Mouse (Mus musculus) spleen, postnatal 36 days (tissue): ENCODE measurements around the gene Asgr1.
"Not testable (repeated sequence)": the region's sequence is repeated elsewhere in the genome, so short reads cannot be mapped to it uniquely, and the experiment has no call there.

Experiments
- DNase-seq, 2 experiments: peaks; one replicate each; pipeline ENCODE4 v3.0.0; 2022; ENCODE audit warnings: low spot score in 2 of 2, mixed read lengths in 1 of 2

Asgr1 gene

GRCm38 (mm10) chr11:70053898-70054570, at the start of gene Asgr1:
Asgr1 (plus strand) TSS chr11:70054085.
- no peak for DNase-seq

GRCm38 (mm10) chr11:70005521-70005920, 48.4 kb upstream of the Asgr1 start:
- DNase-seq = peak; percentile 41 to 52

GRCm38 (mm10) chr11:70010033-70010432, 43.9 kb upstream of the Asgr1 start:
- DNase-seq = no peak

GRCm38 (mm10) chr11:70010548-70010947, 43.3 kb upstream of the Asgr1 start:
- DNase-seq = no peak

GRCm38 (mm10) chr11:70010961-70011360, 42.9 kb upstream of the Asgr1 start:
- DNase-seq = no peak

GRCm38 (mm10) chr11:70012931-70013330, 41.0 kb upstream of the Asgr1 start:
- DNase-seq = no peak

GRCm38 (mm10) chr11:70013408-70013807, 40.5 kb upstream of the Asgr1 start:
- DNase-seq = no peak

GRCm38 (mm10) chr11:70014051-70014450, 39.8 kb upstream of the Asgr1 start:
- DNase-seq = no peak

GRCm38 (mm10) chr11:70014880-70015558, 38.9 kb upstream of the Asgr1 start, which contains the start of gene Acadvl:
Acadvl (minus strand) TSS chr11:70015411.
- peak; percentile 84 to 89 for DNase-seq

GRCm38 (mm10) chr11:70015677-70016076, 38.2 kb upstream of the Asgr1 start:
- DNase-seq = no peak

GRCm38 (mm10) chr11:70016177-70016576, 37.7 kb upstream of the Asgr1 start:
- not testable (repeated sequence) for DNase-seq

- DNase-seq = no peak
Measured at GRCm38 (mm10) chr11:70016669-70017068, 37.2 kb upstream of the Asgr1 start, which contains the start of gene Dlg4. Dlg4 (plus strand) TSS chr11:70016942.

GRCm38 (mm10) chr11:70017199-70017767, 36.6 kb upstream of the Asgr1 start:
- no peak for DNase-seq

GRCm38 (mm10) chr11:70018131-70018990, 35.5 kb upstream of the Asgr1 start:
- DNase-seq = no peak

- DNase-seq = no peak
Measured at GRCm38 (mm10) chr11:70019495-70020021, 34.3 kb upstream of the Asgr1 start.

- DNase-seq = no peak
Measured at GRCm38 (mm10) chr11:70020022-70020631, 33.8 kb upstream of the Asgr1 start.

- DNase-seq = peak; percentile 72 to 76
Measured at GRCm38 (mm10) chr11:70020731-70021263, 33.1 kb upstream of the Asgr1 start.

- DNase-seq = peak; percentile 89 to 93
Measured at GRCm38 (mm10) chr11:70021264-70022132, 32.4 kb upstream of the Asgr1 start.

- DNase-seq = no peak
Measured at GRCm38 (mm10) chr11:70023481-70024150, 30.3 kb upstream of the Asgr1 start.
